Mouse (Mus musculus) spleen, postnatal 14 days (tissue): ENCODE measurements around the gene Lekr1.
A peak's percentile ranks its signal among the peaks of the same experiment; 100 is the strongest.

Source experiments
- DNase-seq, 2 experiments: peaks; one replicate each; pipeline ENCODE4 v3.0.0; 2021 to 2022; ENCODE audit warnings: low spot score in 2 of 2

The Lekr1 gene

GRCm38 (mm10) chr3:65665977-65666766, at the start of gene Lekr1:
TSS of gene Lekr1 (plus strand) at chr3:65666228.
- peak; percentile 67 to 83 for DNase-seq

DNA sequence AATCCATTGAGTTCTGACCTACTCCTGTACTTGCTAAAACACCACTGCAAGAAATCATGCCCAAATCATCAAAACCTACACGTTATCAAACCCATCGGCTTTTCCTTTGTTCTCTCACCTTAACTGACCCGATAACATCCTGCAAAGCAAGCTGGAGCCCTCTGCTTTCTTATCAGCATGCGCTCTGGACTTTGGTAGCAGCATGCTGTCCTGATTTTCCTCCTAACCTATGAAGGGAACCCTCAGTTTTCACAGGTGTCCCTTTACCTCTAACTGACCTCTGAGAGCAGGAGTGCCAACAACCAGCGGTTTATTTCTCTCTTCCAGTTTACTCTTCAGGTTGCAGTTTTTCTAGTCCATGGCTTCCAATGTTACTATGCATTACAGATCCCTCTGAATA, 48.5 kb upstream of the Lekr1 start:
- DNase-seq, result no peak

GRCm38 (mm10) chr3:65619340-65619739, 46.7 kb upstream of the Lekr1 start:
- DNase-seq, result no peak

DNA sequence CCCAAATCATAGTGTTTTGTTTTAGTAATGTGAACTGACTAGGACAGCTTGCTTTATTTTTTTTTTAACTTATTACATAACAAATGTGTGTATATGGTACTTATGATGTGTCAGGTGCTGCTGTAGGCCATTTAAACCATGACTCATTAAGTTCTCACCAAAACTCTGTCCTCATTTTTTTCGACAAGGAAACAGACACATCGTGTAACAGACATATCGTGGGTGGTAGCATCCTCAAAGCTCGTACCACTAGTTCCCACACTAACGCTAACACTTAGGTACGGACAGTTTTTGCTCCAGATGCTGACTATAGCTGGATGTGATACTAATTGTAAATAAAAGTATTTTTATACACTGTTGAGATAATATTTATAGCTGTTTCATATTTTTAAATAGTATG, 43.0 kb upstream of the Lekr1 start:
- DNase-seq, result no peak

GRCm38 (mm10) chr3:65625496-65626289, 40.3 kb upstream of the Lekr1 start:
- no peak for DNase-seq

DNA sequence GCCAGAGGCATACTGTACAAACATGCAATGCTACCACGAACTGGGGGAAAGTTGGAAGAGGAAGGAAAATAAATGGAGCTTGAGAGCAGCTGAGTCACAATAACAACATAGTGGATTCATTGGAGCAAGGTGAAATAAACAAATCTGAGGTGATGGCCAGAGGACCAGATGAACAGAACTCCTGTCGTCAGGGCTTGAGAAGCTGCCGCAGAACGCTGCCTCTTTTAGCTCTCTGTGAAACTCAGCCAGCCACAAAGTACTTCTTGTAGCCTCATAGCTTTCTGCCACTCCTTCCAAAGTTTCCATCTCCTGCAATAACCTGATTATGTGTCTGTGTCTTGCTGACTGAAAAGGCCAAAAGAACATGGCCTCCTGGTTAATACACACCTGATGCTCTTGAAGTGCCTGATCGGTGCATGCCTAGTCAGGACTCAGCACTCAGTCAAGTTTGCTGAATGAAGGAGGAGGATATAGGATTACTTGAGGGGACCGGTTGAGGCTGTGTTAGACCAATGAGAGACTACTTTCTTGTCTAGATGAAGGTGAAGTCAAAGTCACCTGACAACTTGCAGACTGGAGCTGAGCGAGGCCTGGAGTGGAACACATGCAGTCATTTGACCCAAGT, 39.6 kb upstream of the Lekr1 start:
- DNase-seq, result no peak

DNA sequence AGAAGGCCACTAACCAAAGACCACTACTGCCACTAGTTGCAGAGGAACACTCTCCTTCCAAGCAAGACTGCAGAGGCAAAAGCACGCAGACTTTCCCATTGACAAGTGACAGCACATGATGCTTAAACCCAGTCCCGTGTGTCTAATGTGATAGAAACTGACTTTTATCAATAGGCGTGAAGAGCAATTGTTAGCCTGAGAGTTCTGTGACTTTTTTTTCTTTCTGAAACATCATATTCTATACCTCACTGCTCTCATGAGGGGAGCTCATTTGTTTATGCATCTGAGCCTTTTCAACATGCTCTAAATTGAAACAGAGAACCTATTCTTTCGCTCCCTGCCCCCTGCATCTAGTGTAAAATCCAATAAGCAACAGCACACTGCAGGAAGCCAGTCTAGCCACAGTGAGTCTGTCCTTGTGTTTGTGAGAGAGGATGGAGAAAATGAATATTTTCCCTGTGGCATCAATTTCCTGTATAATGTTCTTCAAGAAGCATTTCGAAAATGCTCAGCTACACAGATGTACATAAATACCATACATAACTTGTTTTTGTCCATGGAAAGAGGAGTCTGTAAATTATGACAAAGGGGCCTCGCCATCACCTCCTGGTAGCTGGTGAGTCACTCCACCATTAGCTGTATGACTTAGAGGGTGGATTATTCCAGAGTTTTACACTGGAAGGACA, 38.9 kb upstream of the Lekr1 start:
- no peak for DNase-seq

DNA sequence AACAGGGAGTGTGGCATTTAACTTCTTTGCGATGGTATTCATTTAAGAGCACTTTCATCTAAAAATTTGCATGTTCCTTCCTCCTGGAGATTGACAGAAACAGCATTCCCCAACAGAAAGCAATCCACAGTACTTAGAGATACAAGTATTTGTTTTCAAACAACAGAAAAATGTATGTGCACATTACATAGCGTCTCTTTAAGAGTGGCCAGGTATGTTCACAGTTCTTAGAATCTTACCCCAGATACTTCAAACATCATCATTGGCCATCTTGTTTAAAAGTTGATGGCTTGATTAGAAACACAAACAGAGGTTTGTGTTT, 38.4 kb upstream of the Lekr1 start:
- DNase-seq, result no peak

DNA sequence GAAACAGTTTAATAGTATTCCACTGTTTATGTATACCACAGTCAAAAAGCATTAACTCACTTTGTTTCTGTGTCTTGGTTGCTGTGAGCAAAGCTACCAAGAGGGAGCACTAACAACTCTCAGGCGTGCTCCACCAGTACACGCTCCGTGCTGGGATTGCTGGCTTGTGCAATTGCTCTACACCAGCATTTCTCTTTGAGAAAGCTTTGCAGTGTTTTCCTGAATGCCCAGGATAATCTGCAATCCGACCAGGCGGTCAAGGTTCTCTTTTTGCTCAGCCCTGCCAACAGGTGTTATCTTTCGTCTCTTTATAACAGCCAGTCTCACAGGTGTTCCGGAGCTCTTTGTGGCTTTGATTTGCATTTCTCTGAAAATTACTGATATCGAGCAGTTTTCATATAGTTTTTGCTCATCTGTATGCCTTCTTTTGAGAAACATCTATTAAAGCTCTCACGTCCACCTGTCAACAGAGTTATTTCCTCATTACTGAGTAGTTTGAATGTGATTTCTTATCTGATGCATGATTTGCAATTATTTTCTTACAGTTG, 36.4 kb upstream of the Lekr1 start:
- DNase-seq, result no peak

DNA sequence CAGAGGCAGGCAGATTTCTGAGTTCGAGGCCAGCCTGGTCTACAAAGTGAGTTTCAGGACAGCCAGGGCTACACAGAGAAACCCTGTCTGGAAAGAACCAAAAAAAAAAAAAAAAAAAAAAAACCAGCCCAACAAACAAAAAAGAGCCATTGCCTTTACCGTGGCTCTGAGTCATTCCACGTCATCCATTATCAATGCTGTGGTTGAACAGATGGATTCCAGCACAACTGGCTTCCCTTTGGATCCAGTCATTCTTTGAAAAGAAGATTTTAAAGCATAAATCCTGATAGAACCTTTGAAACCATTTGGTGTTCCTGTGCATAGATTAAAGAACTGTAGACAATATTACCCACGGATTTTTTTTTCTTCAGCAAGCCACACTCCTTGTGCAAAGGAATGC, 32.4 kb upstream of the Lekr1 start:
- no peak for DNase-seq

DNA sequence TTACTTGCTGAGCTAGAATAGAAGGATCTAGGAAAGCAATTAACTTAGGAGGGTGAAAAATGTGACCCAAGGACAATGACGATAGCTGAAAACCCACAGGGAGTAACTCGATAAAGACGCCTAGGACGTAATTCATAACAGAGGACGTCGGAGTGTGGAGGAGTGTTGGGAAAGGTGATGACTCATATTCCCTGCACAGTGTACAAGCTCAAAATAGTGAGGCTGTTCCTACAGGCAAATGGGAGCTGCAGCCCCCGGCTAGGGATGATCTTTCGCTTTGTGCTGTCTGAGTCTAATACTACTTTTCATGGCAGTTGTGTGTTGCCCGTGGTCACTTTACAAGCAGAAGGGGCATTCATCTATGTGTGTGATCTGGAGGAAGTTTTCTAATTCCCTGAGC, 30.0 kb upstream of the Lekr1 start:
- DNase-seq, result no peak

GRCm38 (mm10) chr3:65637313-65637712, 28.7 kb upstream of the Lekr1 start:
- no peak for DNase-seq

- no peak for DNase-seq
These were observed 27.1 kb upstream of the Lekr1 start for GRCm38 (mm10) chr3:65638896-65639295.

- DNase-seq, result no peak
These were observed 26.5 kb upstream of the Lekr1 start for GRCm38 (mm10) chr3:65639454-65640014.

- DNase-seq, result no peak
These were observed 23.1 kb upstream of the Lekr1 start for GRCm38 (mm10) chr3:65642959-65643358.

DNA sequence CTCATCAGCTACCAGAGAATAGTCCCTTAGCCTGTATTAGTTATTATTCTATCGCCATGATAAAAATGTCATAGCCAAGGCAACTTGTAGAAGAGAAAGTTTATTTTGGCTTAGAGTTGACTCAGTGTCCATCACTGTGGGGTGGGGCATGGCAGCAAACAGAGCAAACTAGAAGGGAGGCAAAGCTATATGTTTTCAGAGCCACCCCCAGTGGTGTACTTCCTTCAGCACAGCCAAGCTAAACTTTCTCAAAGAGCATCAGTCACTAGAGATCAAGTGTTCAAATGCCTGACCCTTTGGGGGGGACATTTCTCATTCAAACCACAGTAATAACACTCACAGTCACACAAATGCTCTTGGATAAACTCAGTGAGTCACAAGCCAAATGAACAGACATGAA, 22.4 kb upstream of the Lekr1 start:
- no peak for DNase-seq

- no peak for DNase-seq
These were observed 18.4 kb upstream of the Lekr1 start for GRCm38 (mm10) chr3:65647592-65647991.

- DNase-seq, result no peak
These were observed 17.1 kb upstream of the Lekr1 start for GRCm38 (mm10) chr3:65648913-65649312.

- DNase-seq, result no peak
These were observed 15.7 kb upstream of the Lekr1 start for GRCm38 (mm10) chr3:65650156-65650815.

DNA sequence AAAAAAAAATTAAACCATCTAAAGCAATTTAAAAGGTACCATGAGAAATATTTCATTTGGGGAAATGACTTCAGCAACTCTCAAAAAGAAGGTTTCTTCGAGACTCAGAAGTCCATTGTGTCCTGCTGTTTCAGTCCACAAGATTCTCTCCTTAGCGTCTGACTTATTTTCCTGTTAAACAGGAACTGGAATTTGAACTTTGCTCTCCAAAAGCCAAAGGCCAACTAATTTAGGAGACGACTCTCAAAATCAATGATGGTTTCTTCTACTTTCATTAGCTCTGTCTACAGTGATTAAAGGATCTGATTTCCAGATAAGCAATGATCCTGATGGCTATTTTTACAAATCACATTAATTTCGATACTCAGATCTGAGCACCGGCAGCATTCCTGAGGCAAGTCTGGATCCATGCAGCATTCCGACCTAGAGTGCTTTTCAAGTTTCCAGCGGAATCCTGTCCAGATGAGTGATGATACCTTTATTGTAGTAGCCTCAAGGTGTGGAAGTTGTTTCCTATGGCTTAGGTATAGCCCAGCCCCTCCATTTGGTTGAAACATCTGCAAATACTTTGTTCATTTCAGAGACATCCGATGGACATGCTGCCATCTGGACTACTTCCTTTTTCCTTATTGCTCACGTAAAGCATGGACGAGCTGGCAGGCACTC, 11.4 kb upstream of the Lekr1 start:
- DNase-seq, result no peak

DNA sequence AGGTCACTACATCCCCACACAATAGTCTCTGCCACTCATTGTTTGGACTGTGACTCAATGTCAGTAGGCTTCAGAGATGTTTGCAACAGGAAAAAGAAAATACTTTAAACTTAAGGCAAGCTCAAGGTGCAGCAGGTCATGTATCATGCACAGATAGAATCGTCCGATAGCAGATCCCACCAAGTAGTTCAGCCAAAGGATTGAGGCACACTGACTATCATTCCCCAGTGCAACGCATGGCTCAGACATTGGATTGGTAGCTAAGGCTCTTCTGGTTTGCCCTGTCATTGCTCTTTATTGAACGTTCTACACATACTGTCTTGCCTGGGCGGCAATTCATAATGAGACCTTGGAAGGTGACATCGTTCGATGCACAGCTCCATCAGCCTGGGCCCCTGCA, 9.6 kb upstream of the Lekr1 start:
- no peak for DNase-seq
